Mouse (Mus musculus): ENCODE measurements around the gene Ugt1a6a. TPM values are rescaled to one million over a fixed set of nuclear protein-coding genes. Genes with fewer than 3 reads are reported as not detected.

Ugt1a6a gene
- polyA plus RNA-seq, 1 experiment from 2014 or later: 2.8 TPM

GRCm38 (mm10) chr1:88199996-88200395 is 65.4 kb downstream of the Ugt1a6a start:
- H3K27me3 ChIP-seq (replicated peaks; ENCODE audit: control insufficient read depth, insufficient read depth, low read length): no peaks in the 10 kb centered on the region
- H3K4me2 ChIP-seq (ENCODE audit: low read length): no peak overlapping the region
- WGBS: 80% methylated on average over 2 of the region's 2 CpGs
- no peak overlapping the region for H3K4me3 ChIP-seq (replicated peaks; ENCODE audit: low read length)
- no peak overlapping the region for H3K9ac ChIP-seq (replicated peaks; ENCODE audit: low read depth, low read length)
- H3K4me1 ChIP-seq (replicated peaks; ENCODE audit: control insufficient read depth, insufficient read depth, low read length): no peaks in the 10 kb centered on the region
- ATAC-seq: no peak
- no peaks in the 10 kb centered on the region for H3K36me3 ChIP-seq (ENCODE audit: control insufficient read depth, insufficient read depth)
- 0 out of 2 replicates have a peak, but pooled peaks cover 2% of the 10 kb centered on the region for H3K9me3 ChIP-seq (ENCODE audit: control insufficient read depth, low read length)
- no peak overlapping the region for H3K27ac ChIP-seq (ENCODE audit: low read length)

GRCm38 (mm10) chr1:88200456-88200855 is 65.8 kb downstream of the Ugt1a6a start, which contains the start of gene Ugt1a2:
TSS of gene Ugt1a2 (plus strand) at chr1:88200601.
- H3K27me3 ChIP-seq (replicated peaks; ENCODE audit: control insufficient read depth, insufficient read depth, low read length): no peaks in the 10 kb centered on the region
- no peak within 1 kb of the TSS for H3K4me3 ChIP-seq (replicated peaks; ENCODE audit: low read length)
- H3K27ac ChIP-seq (ENCODE audit: low read length): no peak within 1 kb of the TSS
- no peaks in the 10 kb centered on the region for H3K36me3 ChIP-seq (ENCODE audit: control insufficient read depth, insufficient read depth)
- ATAC-seq: no peak
- no peaks in the 10 kb centered on the region for H3K4me1 ChIP-seq (replicated peaks; ENCODE audit: control insufficient read depth, insufficient read depth, low read length)
- 0 out of 2 replicates have a peak, but pooled peaks cover 2% of the 10 kb centered on the region for H3K9me3 ChIP-seq (ENCODE audit: control insufficient read depth, low read length)
- no peak within 1 kb of the TSS for H3K4me2 ChIP-seq (ENCODE audit: low read length)
- 91% methylated on average over 7 of the region's 7 CpGs for WGBS
- H3K9ac ChIP-seq (replicated peaks; ENCODE audit: low read depth, low read length): no peak within 1 kb of the TSS

DNA sequence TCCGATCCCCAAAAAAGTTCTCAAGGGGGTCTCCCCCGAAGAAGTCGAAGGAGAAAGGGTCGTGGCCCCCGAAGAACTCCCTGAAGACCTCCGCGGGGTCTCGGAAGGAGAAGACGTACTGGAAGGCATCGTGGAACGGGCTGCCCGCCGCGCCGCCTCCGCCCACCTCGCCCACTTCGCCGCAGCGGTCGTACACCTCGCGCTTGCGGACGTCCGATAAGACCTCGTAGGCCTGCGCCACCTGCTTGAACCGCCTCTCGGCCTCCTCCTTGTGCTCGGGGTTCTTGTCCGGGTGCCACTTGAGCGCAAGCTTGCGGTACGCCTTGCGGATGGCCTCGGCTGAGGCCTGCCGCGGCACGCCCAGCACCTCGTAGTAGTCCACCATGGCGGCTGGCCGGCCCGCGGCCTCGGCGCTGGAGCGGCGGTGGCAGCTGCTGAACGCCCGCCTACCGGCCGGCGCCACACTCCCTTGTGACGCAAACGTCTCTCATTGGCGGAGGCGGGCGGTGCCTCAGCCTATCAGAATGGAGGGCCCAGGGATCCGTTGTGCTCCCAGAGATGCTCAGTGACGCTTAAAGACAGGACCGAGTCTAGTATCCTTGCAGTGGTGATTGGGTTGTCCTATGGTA is 70.8 kb downstream of the Ugt1a6a start, which contains the start of gene Dnajb3:
Dnajb3 (minus strand) TSS at position 489 of the 629 bp plus-strand sequence.
- no peaks in the 10 kb centered on the region for H3K27me3 ChIP-seq (replicated peaks; ENCODE audit: control insufficient read depth, insufficient read depth, low read length)
- H3K4me2 ChIP-seq (ENCODE audit: low read length): peak within 1 kb of the TSS; percentile 69
- H3K4me3 ChIP-seq (replicated peaks; ENCODE audit: low read length): peak within 1 kb of the TSS; percentile 56
- H3K27ac ChIP-seq (ENCODE audit: low read length): no peak within 1 kb of the TSS; the same call in 1 of the 2 replicates
- WGBS: 8% methylated on average over 62 of the region's 62 CpGs
- no peaks in the 10 kb centered on the region for H3K4me1 ChIP-seq (replicated peaks; ENCODE audit: control insufficient read depth, insufficient read depth, low read length)
- H3K36me3 ChIP-seq (ENCODE audit: control insufficient read depth, insufficient read depth): no peaks in the 10 kb centered on the region
- 0 out of 2 replicates have a peak, but pooled peaks cover 2% of the 10 kb centered on the region for H3K9me3 ChIP-seq (ENCODE audit: control insufficient read depth, low read length)
- ATAC-seq: peak; percentile 100
- H3K9ac ChIP-seq (replicated peaks; ENCODE audit: low read depth, low read length): peak within 1 kb of the TSS; percentile 67

DNA sequence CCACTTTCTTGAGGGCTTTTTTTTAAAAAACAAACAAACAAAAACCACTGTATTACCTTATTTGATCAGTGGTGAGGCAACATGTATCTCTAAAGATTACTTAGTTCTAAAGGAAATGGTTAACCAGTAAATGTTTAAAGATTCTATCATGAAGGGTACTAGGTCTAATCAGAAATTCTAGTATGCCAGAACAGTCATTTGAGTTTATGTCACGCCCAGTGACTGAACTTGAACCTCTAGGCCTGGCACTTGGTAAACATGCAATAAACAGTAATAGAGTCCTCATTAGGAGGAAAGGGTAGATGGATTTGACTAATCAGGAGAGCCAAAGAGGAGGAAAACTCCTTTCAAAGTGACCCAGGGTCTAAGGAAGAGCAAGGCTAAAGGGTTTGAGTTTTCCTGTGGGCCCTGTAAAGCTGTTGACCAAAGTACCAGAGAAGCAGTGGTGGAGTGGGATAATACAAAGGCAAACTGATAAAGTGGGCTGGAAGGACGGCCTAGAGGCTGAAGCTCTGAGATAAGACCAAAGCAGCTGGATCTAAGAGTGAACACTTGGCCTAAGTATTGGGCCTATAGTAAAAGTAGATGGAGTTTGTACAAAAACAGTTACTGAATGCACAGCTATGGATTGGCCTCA is 72.4 kb downstream of the Ugt1a6a start:
- H3K36me3 ChIP-seq (ENCODE audit: control insufficient read depth, insufficient read depth): no peaks in the 10 kb centered on the region
- H3K27ac ChIP-seq (ENCODE audit: low read length): no peak overlapping the region
- H3K27me3 ChIP-seq (replicated peaks; ENCODE audit: control insufficient read depth, insufficient read depth, low read length): no peaks in the 10 kb centered on the region
- H3K9ac ChIP-seq (replicated peaks; ENCODE audit: low read depth, low read length): no peak overlapping the region
- WGBS: 75% methylated on average over 2 of the region's 2 CpGs
- ATAC-seq: no peak
- no peak overlapping the region for H3K4me2 ChIP-seq (ENCODE audit: low read length)
- H3K4me1 ChIP-seq (replicated peaks; ENCODE audit: control insufficient read depth, insufficient read depth, low read length): no peaks in the 10 kb centered on the region
- no peak overlapping the region for H3K4me3 ChIP-seq (replicated peaks; ENCODE audit: low read length)
- peaks cover 9% of the 10 kb centered on the region for H3K9me3 ChIP-seq (ENCODE audit: control insufficient read depth, low read length)

GRCm38 (mm10) chr1:88211812-88212211 is 77.2 kb downstream of the Ugt1a6a start, which contains the start of gene Ugt1a1:
TSS of gene Ugt1a1 (plus strand) at chr1:88211959.
- H3K9ac ChIP-seq (replicated peaks; ENCODE audit: low read depth, low read length): no peak within 1 kb of the TSS
- peaks cover 51% of the 10 kb centered on the region for H3K9me3 ChIP-seq (ENCODE audit: control insufficient read depth, low read length)
- H3K4me1 ChIP-seq (replicated peaks; ENCODE audit: control insufficient read depth, insufficient read depth, low read length): no peaks in the 10 kb centered on the region
- H3K4me3 ChIP-seq (replicated peaks; ENCODE audit: low read length): no peak within 1 kb of the TSS
- H3K27me3 ChIP-seq (replicated peaks; ENCODE audit: control insufficient read depth, insufficient read depth, low read length): no peaks in the 10 kb centered on the region
- WGBS: 68% methylated on average over 8 of the region's 8 CpGs
- H3K27ac ChIP-seq (ENCODE audit: low read length): no peak within 1 kb of the TSS
- H3K4me2 ChIP-seq (ENCODE audit: low read length): no peak within 1 kb of the TSS
- H3K36me3 ChIP-seq (ENCODE audit: control insufficient read depth, insufficient read depth): no peaks in the 10 kb centered on the region
- ATAC-seq: peak; percentile 38; the same call in 1 of the 2 replicates

DNA sequence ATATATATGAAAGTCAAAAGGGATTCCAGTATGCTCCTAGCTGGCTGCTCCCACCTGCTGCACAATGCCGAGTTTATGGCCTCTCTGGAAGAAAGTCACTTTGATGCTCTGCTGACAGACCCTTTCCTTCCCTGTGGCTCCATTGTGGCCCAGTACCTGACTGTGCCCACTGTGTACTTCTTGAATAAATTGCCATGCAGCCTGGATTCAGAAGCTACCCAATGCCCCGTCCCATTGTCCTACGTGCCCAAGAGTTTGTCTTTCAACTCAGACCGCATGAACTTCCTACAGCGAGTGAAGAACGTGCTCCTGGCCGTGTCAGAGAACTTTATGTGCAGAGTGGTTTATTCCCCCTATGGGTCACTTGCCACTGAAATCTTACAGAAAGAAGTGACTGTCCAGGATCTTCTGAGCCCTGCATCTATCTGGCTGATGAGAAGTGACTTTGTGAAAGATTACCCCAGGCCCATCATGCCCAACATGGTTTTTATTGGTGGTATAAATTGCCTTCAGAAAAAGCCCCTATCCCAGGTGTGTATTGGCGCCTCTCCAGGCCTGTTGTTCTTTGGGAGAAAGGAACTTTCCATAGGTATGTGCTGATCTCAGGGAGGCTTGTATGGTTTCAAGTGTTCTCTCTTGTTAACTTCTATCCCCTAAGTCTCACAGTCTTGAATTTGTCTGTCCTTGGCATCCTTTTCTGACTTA is 77.9 kb downstream of the Ugt1a6a start:
- WGBS: 64% methylated on average over 8 of the region's 8 CpGs

DNA sequence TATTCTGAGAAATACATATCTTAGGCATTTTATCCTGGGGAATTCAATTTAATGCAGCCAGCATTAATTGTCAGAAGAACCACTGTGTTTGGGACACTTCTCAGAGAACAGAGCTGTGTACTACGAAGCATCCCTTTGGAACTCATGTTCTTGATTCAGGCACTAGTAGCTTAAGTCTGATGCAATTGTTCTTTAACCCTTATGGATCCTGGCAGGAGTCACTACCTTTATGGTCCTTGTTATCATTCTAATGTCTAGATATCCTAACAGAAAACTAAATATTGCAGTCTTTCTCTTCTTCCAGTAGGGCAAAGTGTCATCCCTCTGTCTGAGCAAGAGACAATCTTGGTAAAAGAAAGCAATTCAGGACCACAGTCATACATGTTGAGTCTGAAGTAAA is 78.5 kb downstream of the Ugt1a6a start:
- no peak overlapping the region for H3K9ac ChIP-seq (replicated peaks; ENCODE audit: low read depth, low read length)
- H3K27ac ChIP-seq (ENCODE audit: low read length): no peak overlapping the region
- WGBS: 79% methylated on average over 1 of the region's 1 CpGs
- H3K4me2 ChIP-seq (ENCODE audit: low read length): no peak overlapping the region
- no peak overlapping the region for H3K4me3 ChIP-seq (replicated peaks; ENCODE audit: low read length)
- ATAC-seq: no peak
- H3K9me3 ChIP-seq (ENCODE audit: control insufficient read depth, low read length): peaks cover 60% of the 10 kb centered on the region
- no peaks in the 10 kb centered on the region for H3K36me3 ChIP-seq (ENCODE audit: control insufficient read depth, insufficient read depth)
- no peaks in the 10 kb centered on the region for H3K27me3 ChIP-seq (replicated peaks; ENCODE audit: control insufficient read depth, insufficient read depth, low read length)
- H3K4me1 ChIP-seq (replicated peaks; ENCODE audit: control insufficient read depth, insufficient read depth, low read length): no peaks in the 10 kb centered on the region

More for the DNA sequence above, 77.9 kb downstream of the Ugt1a6a start:
- peak; percentile 40; the same call in 1 of the 2 replicates for ATAC-seq
- no peak overlapping the region for H3K4me3 ChIP-seq (replicated peaks; ENCODE audit: low read length)
- no peak overlapping the region for H3K9ac ChIP-seq (replicated peaks; ENCODE audit: low read depth, low read length)
- H3K4me1 ChIP-seq (replicated peaks; ENCODE audit: control insufficient read depth, insufficient read depth, low read length): no peaks in the 10 kb centered on the region
- no peaks in the 10 kb centered on the region for H3K27me3 ChIP-seq (replicated peaks; ENCODE audit: control insufficient read depth, insufficient read depth, low read length)
- no peak overlapping the region for H3K27ac ChIP-seq (ENCODE audit: low read length)
- peaks cover 58% of the 10 kb centered on the region for H3K9me3 ChIP-seq (ENCODE audit: control insufficient read depth, low read length)
- no peaks in the 10 kb centered on the region for H3K36me3 ChIP-seq (ENCODE audit: control insufficient read depth, insufficient read depth)
- H3K4me2 ChIP-seq (ENCODE audit: low read length): no peak overlapping the region

DNA sequence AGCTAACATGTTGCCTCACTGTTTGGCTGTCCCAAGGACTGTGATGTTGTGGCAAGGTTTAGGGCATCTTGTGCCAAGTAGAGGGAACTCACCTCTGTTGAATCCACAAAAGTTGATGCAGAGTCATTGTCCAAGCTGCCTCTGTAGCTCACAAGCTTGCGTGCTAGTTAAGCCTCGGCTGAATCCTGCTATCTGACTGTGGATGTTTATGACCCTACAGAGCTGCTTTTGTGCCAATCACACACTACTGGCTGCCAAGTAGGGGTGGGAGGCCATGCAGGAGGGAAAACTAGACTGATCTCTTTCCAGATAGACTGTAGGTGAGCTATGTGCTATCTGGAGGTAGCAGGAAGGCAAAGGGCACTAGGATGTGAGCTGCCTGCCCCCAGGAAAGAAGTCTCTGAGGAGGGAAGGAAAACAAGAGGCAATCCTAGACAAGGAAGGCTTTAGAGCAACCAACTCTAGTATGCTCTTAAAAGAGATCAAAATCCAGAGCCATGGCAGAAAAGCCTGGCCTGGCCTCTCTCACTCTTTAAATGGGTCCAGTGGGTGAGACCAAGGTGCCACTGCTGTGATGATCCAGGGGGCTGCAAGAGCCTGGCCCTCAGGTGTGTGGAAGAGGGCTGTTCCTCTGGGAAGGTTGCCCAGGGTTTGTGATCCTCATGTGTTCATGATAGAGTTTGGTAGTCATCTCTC is 79.3 kb downstream of the Ugt1a6a start:
- no peak overlapping the region for H3K4me2 ChIP-seq (ENCODE audit: low read length)
- no peak overlapping the region for H3K4me3 ChIP-seq (replicated peaks; ENCODE audit: low read length)
- H3K27me3 ChIP-seq (replicated peaks; ENCODE audit: control insufficient read depth, insufficient read depth, low read length): no peaks in the 10 kb centered on the region
- ATAC-seq: 0 out of 2 replicates have a peak, but pooled peaks have one; percentile 25
- 82% methylated on average over 2 of the region's 2 CpGs for WGBS
- peaks cover 60% of the 10 kb centered on the region for H3K9me3 ChIP-seq (ENCODE audit: control insufficient read depth, low read length)
- H3K4me1 ChIP-seq (replicated peaks; ENCODE audit: control insufficient read depth, insufficient read depth, low read length): no peaks in the 10 kb centered on the region
- no peak overlapping the region for H3K27ac ChIP-seq (ENCODE audit: low read length)
- H3K36me3 ChIP-seq (ENCODE audit: control insufficient read depth, insufficient read depth): no peaks in the 10 kb centered on the region
- H3K9ac ChIP-seq (replicated peaks; ENCODE audit: low read depth, low read length): no peak overlapping the region

Data from forebrain, embryonic 16.5 days (tissue).